Mouse (Mus musculus) hindbrain, postnatal 0 days (tissue): Measurements from ENCODE around the gene Zfp14. TPM values are rescaled to one million over a fixed set of nuclear protein-coding genes. Genes with fewer than 3 reads are reported as not detected.

ENCODE experiments used
- ATAC-seq: fragments of 200-750 bp; cut with Nextera tagmentation; 2 replicates; pipeline ENCODE4 v1.8.0; 2017; ENCODE audit warnings: mild to moderate bottlenecking, moderate TSS enrichment, moderate library complexity
- DNase-seq: peaks from one replicate; pipeline ENCODE4 v3.0.0-alpha.2; 2015; ENCODE audit warnings: low spot score
- H3K27ac ChIP-seq: fragments of 300-500 bp; sonication (generic); 2 replicates; pipeline ENCODE4 v1.5.1; 2014; ENCODE audit warnings: mild to moderate bottlenecking
- H3K27me3 ChIP-seq: fragments of 300-500 bp; sonication (generic); 2 replicates; pipeline ENCODE4 v1.6.1; 2014; ENCODE audit warnings: low read length, mixed read lengths; ENCODE audit not compliant: insufficient read depth
- H3K36me3 ChIP-seq: fragments of 300-500 bp; sonication (generic); 2 replicates; pipeline ENCODE4 v1.6.1; 2014; ENCODE audit warnings: low read length, mixed read lengths; ENCODE audit not compliant: insufficient read depth
- H3K4me1 ChIP-seq: fragments of 300-500 bp; sonication (generic); 2 replicates; pipeline ENCODE4 v1.6.1; 2014; ENCODE audit warnings: antibody characterized with exemption, low read length, mixed read lengths; ENCODE audit not compliant: insufficient read depth
- H3K4me2 ChIP-seq: fragments of 300-500 bp; sonication (generic); 2 replicates; pipeline ENCODE4 v1.6.1; 2014; ENCODE audit warnings: low read depth, mild to moderate bottlenecking, low read length, moderate library complexity, mixed read lengths
- H3K4me3 ChIP-seq: fragments of 300-500 bp; sonication (generic); 2 replicates; pipeline ENCODE4 v1.5.1; 2014; ENCODE audit warnings: low read length
- H3K9ac ChIP-seq: fragments of 300-500 bp; sonication (generic); replicated peaks from 2 replicates; pipeline ENCODE4 v1.6.1; 2014; ENCODE audit warnings: mild to moderate bottlenecking, low read length, moderate library complexity, mixed read lengths
- H3K9me3 ChIP-seq: fragments of 300-500 bp; sonication (generic); 2 replicates; pipeline ENCODE4 v1.6.1; 2016; ENCODE audit warnings: low read length, mixed read lengths
- CTCF ChIP-seq: IDR thresholded peaks from 2 replicates; pipeline ENCODE4 v1.5.1; 2016; ENCODE audit warnings: antibody characterized with exemption, control low read depth, low read depth
- WGBS: fragments of 180-500 bp; shearing (Covaris S2); extraction: QIAGEN DNeasy Blood & Tissue Kit; methylation state at CpG from one replicate; pipeline ENCODE4 v1.1.7; 2014; 5-methylcytosine and 5-hydroxymethylcytosine counted together
- polyA plus RNA-seq: library from polyadenylated mRNA; unstranded; fragments of >200 nt; fragmentation: Nextera tagmentation; extraction: Ambion mirVana; gene quantifications from 2 replicates; pipeline ENCODE4 v1.2.1, GENCODE M21; 2015
- total RNA-seq: library from RNA; depleted of rRNA; stranded (reverse); fragments of >200 nt; gene quantifications from 2 replicates; pipeline ENCODE4 v1.2.3, GENCODE M21; 2014

Zfp14 gene
- total and polyA plus RNA-seq, 2 experiments from 2014 or later = 5.9 to 8.4 TPM

DNA sequence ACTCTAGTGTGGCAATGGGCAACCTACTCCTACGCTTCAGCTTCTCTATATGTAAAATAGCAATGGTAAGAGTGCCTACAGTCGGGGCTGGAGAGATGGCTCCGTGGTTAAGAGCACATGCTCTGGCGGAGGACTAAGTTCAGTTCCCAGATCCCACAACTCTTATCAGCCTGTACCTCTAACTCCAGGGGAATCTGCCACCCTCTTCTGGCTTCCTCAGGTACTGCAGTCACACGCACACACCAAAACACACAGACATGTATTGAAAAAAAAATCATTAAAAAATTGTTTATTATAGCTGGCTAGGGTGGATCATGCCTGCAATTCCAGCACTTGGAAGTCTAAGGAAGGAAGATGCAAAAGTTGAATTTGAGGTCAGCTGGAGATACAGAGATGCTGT is 11.3 kb upstream of the Zfp14 start:
- Histone ChIP-seq H3K36me3 (peaks cover 21% of the 10 kb centered on the region; the same call in 1 of the 2 replicates), H3K4me3 (no peak overlapping the region), H3K9ac (no peak overlapping the region), H3K27ac (no peak overlapping the region), H3K9me3 (no peaks in the 10 kb centered on the region), H3K4me1 (no peaks in the 10 kb centered on the region), H3K4me2 (no peak overlapping the region), H3K27me3 (no peaks in the 10 kb centered on the region)
- WGBS = 88% methylated on average over 5 of the region's 5 CpGs
- TF ChIP-seq CTCF = peak; percentile 60
- ATAC-seq (no peak), DNase-seq (peak; percentile 18)

DNA sequence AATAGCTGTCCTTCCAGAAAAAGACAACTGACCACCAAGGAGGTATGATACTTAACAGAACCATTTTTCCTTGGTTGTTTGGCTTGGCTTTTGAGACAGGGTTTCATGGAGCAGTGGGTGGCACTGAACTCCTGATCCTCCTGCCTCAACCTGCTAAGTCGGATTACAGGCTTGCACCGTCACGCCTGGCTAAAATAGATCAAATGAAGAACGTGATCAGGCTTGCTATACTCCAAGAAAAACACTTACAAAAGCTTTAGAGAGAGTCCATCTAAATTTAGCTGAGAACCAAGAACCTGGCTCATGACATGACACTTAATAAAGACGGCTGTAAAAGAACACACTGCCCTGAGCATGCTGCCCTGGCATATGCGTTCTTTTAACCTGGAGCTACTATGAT is 9.2 kb upstream of the Zfp14 start:
- ATAC-seq (no peak), DNase-seq (no peak)
- Histone ChIP-seq H3K4me2 (no peak overlapping the region), H3K36me3 (peaks cover 27% of the 10 kb centered on the region; the same call in 1 of the 2 replicates), H3K9me3 (no peaks in the 10 kb centered on the region), H3K4me3 (no peak overlapping the region), H3K4me1 (no peaks in the 10 kb centered on the region), H3K27me3 (no peaks in the 10 kb centered on the region), H3K9ac (no peak overlapping the region), H3K27ac (no peak overlapping the region)
- no peak for TF ChIP-seq CTCF
- 86% methylated on average over 6 of the region's 6 CpGs for WGBS

- Histone ChIP-seq H3K4me1 (peaks cover 8% of the 10 kb centered on the region; the same call in 1 of the 2 replicates), H3K4me3 (no peak overlapping the region), H3K27me3 (no peaks in the 10 kb centered on the region), H3K27ac (no peak overlapping the region), H3K9ac (no peak overlapping the region), H3K9me3 (no peaks in the 10 kb centered on the region), H3K36me3 (peaks cover 11% of the 10 kb centered on the region; the same call in 1 of the 2 replicates), H3K4me2 (no peak overlapping the region)
- 12% methylated on average over 3 of the region's 3 CpGs for whole genome bisulfite sequencing
- ATAC-seq (no peak), DNase-seq (no peak)
- TF ChIP-seq CTCF = no peak
Measured at GRCm38 (mm10) chr7:30053591-30053990, 2.4 kb upstream of the Zfp14 start.

DNA sequence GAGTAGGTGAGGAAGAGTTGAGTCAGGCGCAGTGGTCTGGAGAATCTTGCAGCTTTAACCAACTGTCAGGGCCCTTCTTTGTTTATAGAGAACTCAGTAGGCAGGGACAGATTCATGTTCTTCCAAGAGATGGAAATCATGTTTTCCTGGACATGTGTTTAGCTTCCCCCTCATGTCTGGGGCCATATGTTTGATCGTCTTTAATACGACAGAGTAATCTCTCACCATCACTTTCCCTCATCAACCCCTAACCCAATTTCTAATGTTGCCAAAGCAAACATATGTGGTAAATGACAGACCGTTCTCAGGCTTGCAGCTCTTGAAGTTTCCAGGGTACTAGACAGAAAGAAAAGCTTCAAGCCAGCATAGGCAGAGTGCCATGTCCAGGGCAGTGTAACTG is 3.1 kb downstream of the Zfp14 start:
- Histone ChIP-seq H3K9ac (no peak overlapping the region), H3K9me3 (no peaks in the 10 kb centered on the region), H3K4me3 (no peak overlapping the region), H3K36me3 (peaks cover 3% of the 10 kb centered on the region; the same call in 1 of the 2 replicates), H3K27ac (no peak overlapping the region), H3K4me2 (no peak overlapping the region), H3K27me3 (no peaks in the 10 kb centered on the region), H3K4me1 (peaks cover 8% of the 10 kb centered on the region; the same call in 1 of the 2 replicates)
- no peak for DNase-seq
- 88% methylated on average over 4 of the region's 4 CpGs for WGBS
- no peak for TF ChIP-seq CTCF
- ATAC-seq = no peak

- Histone ChIP-seq H3K4me3 (no peak overlapping the region), H3K36me3 (peaks cover 10% of the 10 kb centered on the region; the same call in 1 of the 2 replicates), H3K27me3 (no peaks in the 10 kb centered on the region), H3K9ac (no peak overlapping the region), H3K27ac (no peak overlapping the region), H3K4me2 (no peak overlapping the region), H3K4me1 (no peaks in the 10 kb centered on the region), H3K9me3 (no peaks in the 10 kb centered on the region)
- TF ChIP-seq CTCF = no peak
- ATAC-seq = no peak
- DNase-seq = no peak
- 61% methylated on average over 9 of the region's 9 CpGs for WGBS
Measured at GRCm38 (mm10) chr7:30044354-30044753, 6.8 kb downstream of the Zfp14 start.

- DNase-seq (no peak), ATAC-seq (no peak)
- H3K4me3 ChIP-seq = no peak overlapping the region
- H3K4me2 ChIP-seq = no peak overlapping the region
- WGBS = 92% methylated on average over 12 of the region's 12 CpGs
- no peak overlapping the region for H3K27ac ChIP-seq
- H3K9ac ChIP-seq = no peak overlapping the region
- no peaks in the 10 kb centered on the region for H3K4me1 ChIP-seq
- H3K36me3 ChIP-seq = peaks cover 22% of the 10 kb centered on the region
- no peaks in the 10 kb centered on the region for H3K9me3 ChIP-seq
- no peak for TF ChIP-seq CTCF
- H3K27me3 ChIP-seq = no peaks in the 10 kb centered on the region
Measured at GRCm38 (mm10) chr7:30034331-30034730, 16.8 kb downstream of the Zfp14 start.

DNA sequence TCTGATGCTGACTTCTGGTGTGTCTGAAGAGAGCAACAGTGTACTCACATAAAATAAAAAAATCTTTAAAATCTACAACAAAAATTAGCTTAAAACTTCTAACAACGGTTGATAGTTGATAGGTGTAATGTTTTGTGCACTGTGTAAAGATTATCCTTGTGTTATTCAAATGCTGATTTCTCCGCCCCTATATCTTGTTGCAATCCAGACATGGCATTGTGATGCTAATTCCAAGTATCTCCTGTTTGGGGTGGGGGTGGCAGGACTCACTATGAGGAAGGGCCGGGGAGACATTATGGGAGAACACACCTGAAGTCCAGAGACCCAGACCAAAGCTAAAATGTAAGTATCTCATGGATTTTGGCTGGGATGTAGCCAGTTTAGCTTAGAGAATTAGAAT is 19.8 kb downstream of the Zfp14 start:
- Histone ChIP-seq H3K4me2 (no peak overlapping the region), H3K27ac (no peak overlapping the region), H3K27me3 (no peaks in the 10 kb centered on the region), H3K4me1 (no peaks in the 10 kb centered on the region), H3K9me3 (no peaks in the 10 kb centered on the region), H3K9ac (no peak overlapping the region), H3K36me3 (no peaks in the 10 kb centered on the region), H3K4me3 (no peak overlapping the region)
- WGBS = 70% methylated on average over 3 of the region's 3 CpGs
- ATAC-seq = no peak
- no peak for TF ChIP-seq CTCF
- no peak for DNase-seq
